Mouse (Mus musculus): Measurements from ENCODE around the gene Gabrb1.
A peak's percentile ranks its signal among the peaks of the same experiment; 100 is the strongest.
"Not testable (repeated sequence)": the region's sequence is repeated elsewhere in the genome, so short reads cannot be mapped to it uniquely, and the experiment has no call there.

The Gabrb1 gene

GRCm38 (mm10) chr5:72036954-72037353, 379.0 kb downstream of the Gabrb1 start:
- DNase-seq (ENCODE audit: low read depth) = no peak

GRCm38 (mm10) chr5:72043226-72044151, 385.6 kb downstream of the Gabrb1 start:
- DNase-seq (ENCODE audit: low read depth) = no peak

- no peak for DNase-seq (ENCODE audit: low read depth)
Measured at GRCm38 (mm10) chr5:72046261-72046660, 388.3 kb downstream of the Gabrb1 start.

GRCm38 (mm10) chr5:72064079-72064478, 406.2 kb downstream of the Gabrb1 start:
- no peak for DNase-seq (ENCODE audit: low read depth)

GRCm38 (mm10) chr5:72068826-72069225, 410.9 kb downstream of the Gabrb1 start:
- no peak for DNase-seq (ENCODE audit: low read depth)

GRCm38 (mm10) chr5:72069398-72069797, 411.5 kb downstream of the Gabrb1 start:
- DNase-seq (ENCODE audit: low read depth) = not testable (repeated sequence)

GRCm38 (mm10) chr5:72076781-72077180, 418.9 kb downstream of the Gabrb1 start:
- DNase-seq (ENCODE audit: low read depth) = no peak

- peak; percentile 29 for DNase-seq (ENCODE audit: low read depth)
Measured at GRCm38 (mm10) chr5:72086518-72086917, 428.6 kb downstream of the Gabrb1 start.

GRCm38 (mm10) chr5:72094582-72094981, 436.7 kb downstream of the Gabrb1 start:
- peak; percentile 41 for DNase-seq (ENCODE audit: low read depth)

GRCm38 (mm10) chr5:72095015-72095414, 437.1 kb downstream of the Gabrb1 start:
- no peak for DNase-seq (ENCODE audit: low read depth)

- no peak for DNase-seq (ENCODE audit: low read depth)
Measured at GRCm38 (mm10) chr5:72104274-72104921, 446.5 kb downstream of the Gabrb1 start.

GRCm38 (mm10) chr5:72122414-72123037, 464.6 kb downstream of the Gabrb1 start:
- peak; percentile 51 for DNase-seq (ENCODE audit: low read depth)

GRCm38 (mm10) chr5:72126681-72127080, 468.8 kb downstream of the Gabrb1 start:
- no peak for DNase-seq (ENCODE audit: low read depth)

- DNase-seq (ENCODE audit: low read depth) = no peak
Measured at GRCm38 (mm10) chr5:72133906-72134305, 476.0 kb downstream of the Gabrb1 start.

GRCm38 (mm10) chr5:72138256-72138655, 480.3 kb downstream of the Gabrb1 start:
- no peak for DNase-seq (ENCODE audit: low read depth)

GRCm38 (mm10) chr5:72139619-72140018, 481.7 kb downstream of the Gabrb1 start:
- no peak for DNase-seq (ENCODE audit: low read depth)

GRCm38 (mm10) chr5:72148679-72149078, 490.8 kb downstream of the Gabrb1 start:
- DNase-seq (ENCODE audit: low read depth) = no peak

GRCm38 (mm10) chr5:72150870-72151269, 493.0 kb downstream of the Gabrb1 start:
- DNase-seq (ENCODE audit: low read depth) = no peak

GRCm38 (mm10) chr5:72155686-72156085, 497.8 kb downstream of the Gabrb1 start:
- DNase-seq (ENCODE audit: low read depth) = not testable (repeated sequence)

GRCm38 (mm10) chr5:72156598-72156997, 498.7 kb downstream of the Gabrb1 start:
- DNase-seq (ENCODE audit: low read depth) = peak; percentile 28

GRCm38 (mm10) chr5:72158667-72159066, 500.8 kb downstream of the Gabrb1 start:
- DNase-seq (ENCODE audit: low read depth) = no peak

- peak; percentile 18 for DNase-seq (ENCODE audit: low read depth)
Measured at GRCm38 (mm10) chr5:72159537-72159936, 501.6 kb downstream of the Gabrb1 start.
